Mouse (Mus musculus): Measurements from ENCODE around the gene Parvb.

The Parvb gene

GRCm38 (mm10) chr15:84217969-84218782 is 13.7 kb upstream of the Parvb start:
- no peak for DNase-seq

GRCm38 (mm10) chr15:84218783-84219271 is 13.0 kb upstream of the Parvb start:
- DNase-seq = peak; percentile 68

- DNase-seq = no peak
Measured at GRCm38 (mm10) chr15:84221539-84221938, 10.3 kb upstream of the Parvb start.

DNA sequence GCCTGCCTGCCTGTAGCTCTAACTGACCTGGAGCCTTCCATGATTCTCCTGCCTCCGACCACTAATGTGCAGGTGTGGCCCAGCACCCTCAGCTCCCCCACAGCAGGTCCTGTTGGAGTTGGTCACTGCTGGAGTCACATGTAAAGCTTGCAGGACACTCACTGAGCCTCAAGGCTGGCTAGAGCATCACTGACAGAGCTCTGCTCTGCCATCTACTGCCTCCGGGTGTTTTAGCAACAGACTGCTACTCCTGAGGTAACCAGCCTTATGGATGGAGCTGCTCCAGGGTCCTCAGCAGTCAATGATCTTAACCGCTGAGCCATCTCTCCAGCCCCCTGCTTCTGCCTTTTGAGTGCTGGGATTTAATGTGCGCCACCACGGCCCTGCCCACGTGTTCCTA is 8.4 kb upstream of the Parvb start:
- peak; percentile 64 for DNase-seq

GRCm38 (mm10) chr15:84224779-84225178 is 7.1 kb upstream of the Parvb start:
- DNase-seq = no peak

GRCm38 (mm10) chr15:84226918-84227317 is 4.9 kb upstream of the Parvb start:
- DNase-seq = no peak

DNA sequence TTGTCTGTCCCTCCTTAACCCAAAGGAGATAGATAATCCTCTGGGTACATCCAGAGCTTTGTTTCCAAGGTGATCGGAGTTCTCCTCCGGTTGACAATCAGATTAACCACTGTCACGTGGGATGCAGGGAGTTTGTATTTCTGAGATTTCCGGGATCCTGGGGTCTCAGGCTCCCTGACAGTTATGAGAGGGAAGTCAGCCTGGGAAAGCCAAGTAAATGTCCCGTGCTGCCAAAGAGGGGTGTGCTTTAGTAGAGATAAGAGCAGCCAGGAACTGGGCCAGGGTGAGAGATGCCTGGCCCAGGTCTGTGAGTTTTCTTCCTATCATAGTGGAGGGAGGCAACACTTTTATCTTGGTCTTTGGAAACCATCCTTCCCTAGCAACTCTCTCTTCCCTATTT is 1.2 kb upstream of the Parvb start:
- no peak for DNase-seq

GRCm38 (mm10) chr15:84231113-84231712 is 630 bp upstream of the Parvb start:
- DNase-seq = no peak

GRCm38 (mm10) chr15:84232609-84233008 is 766 bp downstream of the Parvb start:
- no peak for DNase-seq

DNA sequence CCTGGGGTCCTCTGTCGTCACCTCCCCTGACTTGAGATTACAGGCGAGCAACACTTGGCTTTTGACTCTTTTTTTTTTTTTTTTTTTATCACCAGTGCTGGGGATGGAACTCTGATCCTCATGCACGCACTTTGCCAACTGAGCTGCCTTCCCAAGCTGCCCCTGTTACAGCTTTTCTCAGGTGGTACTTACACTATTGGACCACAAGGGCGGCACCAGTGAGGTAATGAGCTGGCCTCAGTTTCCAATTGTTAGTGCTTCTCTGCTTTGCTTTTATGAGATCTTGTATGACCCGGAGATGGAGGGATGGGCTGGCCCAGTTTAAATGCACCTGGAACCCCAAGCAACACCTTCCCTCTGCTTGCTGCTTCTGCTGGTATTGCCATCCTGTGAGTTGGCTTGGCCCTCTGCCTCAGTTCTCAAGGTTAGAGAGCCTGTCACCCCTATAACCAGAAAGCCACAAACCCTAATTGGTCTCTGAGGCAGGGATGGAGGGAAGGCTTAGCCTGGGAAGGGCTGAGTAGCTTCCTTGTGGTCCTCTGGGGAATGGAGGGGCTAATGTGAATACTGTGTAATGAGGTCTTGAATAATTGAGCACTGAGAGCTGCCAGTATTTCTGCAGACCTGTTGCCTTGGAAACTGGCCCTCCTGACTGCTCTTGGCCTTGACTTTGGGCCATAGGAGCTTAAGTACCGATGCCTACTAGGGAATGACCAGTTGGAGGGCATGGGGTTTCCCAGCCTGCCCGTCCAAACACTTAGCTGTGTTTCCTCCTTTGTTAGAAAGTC is 3.1 kb downstream of the Parvb start:
- DNase-seq = no peak

DNA sequence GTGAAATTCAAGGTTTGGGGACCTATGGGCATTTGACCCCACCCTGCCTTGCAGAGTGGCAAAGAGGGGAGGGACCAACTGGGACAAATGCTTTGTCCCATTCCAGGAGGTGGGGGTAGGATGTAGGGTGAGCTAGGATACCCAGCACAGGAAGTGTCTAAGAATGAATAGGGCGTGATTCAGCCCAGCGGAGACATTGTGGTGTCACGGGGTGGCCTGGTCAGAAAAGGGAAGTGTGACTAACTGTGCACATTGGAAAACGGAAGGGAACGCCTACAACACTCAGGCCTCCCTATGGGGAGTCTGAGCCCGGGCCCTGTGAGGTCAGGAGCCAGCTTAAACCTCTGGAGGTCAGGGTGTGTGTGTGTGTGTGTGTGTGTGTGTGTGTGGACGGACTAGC is 3.8 kb downstream of the Parvb start:
- no peak for DNase-seq

DNA sequence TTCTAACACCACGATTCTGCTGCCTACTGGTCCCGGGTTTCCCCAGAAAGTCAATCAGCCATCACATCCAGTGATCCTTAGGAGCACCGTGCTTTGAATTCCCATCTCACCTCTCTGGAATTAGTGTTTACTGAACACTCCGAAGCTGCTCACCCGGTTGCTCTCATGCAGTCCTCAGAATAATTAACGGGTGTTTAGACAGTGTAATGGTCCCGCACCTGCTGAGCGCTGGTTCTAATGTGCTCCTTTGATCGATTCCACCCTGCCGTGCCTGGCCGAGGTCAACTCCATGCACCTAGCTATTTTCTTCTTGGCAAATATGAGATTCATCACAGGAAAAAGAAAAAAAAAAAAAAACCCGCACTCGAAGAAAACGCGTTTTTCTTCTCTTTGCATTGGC is 6.7 kb downstream of the Parvb start:
- no peak for DNase-seq

DNA sequence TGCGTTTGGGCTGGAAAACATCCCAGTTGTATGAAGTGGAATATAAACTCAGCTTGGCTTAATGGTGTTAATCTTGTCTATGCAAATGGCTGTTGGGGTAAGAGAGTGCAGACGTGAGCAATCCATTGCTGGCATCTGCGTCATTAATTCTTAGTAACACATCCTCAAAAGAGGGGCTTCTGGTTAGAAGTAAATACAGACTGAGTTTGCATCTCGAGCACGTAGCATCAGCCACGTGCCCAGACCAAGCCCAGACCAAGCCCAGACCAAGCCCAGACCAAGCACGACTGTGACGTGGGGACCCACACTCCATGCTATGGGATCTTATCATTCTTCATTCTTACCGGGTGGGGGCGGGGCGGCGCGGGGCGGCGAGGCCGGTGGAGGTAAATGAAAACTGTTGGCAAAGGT is 7.2 kb downstream of the Parvb start:
- DNase-seq = no peak

DNA sequence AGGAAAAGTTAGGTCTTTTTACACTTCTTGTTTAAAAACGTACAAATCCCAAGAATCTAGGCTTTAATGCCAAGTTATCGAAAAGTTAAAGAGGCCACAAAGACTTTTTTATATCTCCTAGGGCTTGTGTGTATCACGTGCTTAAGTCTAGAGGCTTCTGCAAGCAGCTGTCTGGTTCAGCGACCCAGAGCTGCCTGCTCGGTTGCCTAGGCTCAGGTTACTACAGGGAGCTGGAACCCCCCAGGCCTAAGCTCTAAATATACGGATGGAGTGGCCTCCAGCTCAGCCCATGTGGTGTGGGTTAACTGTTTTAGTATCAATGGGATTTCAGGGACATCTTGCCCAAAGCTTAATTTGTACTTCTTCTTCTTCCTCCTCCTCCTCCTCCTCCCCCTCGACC is 9.7 kb downstream of the Parvb start:
- peak; percentile 70 for DNase-seq

DNA sequence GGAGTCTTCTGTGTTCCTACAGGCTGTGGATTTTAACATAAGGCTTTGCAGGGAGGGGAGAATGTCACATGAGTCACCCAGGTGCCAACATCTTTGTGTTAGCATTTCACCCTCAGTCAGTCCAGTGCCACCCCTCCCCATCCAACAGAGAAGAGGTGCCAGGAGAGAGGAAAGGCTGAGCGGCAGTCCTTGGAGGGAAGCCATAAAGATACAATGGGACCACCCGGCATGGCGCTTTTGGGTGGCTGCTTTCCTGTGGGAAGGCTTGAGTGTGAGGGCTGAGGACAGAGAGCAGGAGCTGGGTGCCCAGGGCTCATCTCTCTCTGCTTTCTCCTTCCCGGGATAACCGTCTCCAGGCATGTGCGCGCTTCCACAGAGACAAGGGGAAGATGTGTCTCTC is 13.3 kb downstream of the Parvb start:
- DNase-seq = no peak

DNA sequence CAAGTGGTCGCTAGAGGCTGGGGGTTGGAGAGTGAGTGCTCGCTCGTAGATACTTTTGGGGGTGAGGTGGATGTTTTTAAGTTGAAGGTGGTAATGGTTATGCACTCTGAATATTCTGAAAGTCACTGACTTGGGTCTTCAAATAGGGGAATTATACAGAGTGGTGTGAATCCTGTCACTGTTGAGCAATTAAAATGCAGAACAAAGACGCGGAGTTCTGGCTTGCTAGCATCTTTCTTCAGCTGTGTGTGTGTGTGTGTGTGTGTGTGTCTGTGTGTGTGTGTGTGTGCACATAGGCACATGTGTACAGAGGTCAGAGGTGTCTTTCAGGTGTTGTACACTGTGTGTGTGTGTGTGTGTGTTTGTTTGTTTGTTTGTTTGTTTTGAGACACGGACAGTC is 14.4 kb downstream of the Parvb start:
- no peak for DNase-seq

DNA sequence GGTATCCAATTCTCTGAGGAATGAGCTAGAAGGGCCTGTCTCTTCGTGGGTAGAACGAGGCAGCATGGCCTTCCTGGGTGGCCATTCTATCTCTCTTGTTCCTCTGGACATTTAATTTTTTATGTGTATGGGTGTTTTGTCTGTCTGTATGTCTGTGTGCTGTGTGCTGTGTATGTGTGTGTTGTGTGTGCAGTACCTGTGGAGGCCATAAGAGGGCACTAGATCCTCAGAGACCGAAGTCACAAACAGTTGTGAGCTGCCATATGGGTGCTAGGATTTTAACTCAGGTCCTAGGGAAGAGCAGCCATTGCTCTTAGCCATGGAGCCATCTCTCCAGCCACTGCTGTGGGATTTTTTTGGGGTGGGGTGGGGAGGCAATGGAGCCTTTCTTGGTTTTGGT is 15.5 kb downstream of the Parvb start:
- DNase-seq = no peak

DNA sequence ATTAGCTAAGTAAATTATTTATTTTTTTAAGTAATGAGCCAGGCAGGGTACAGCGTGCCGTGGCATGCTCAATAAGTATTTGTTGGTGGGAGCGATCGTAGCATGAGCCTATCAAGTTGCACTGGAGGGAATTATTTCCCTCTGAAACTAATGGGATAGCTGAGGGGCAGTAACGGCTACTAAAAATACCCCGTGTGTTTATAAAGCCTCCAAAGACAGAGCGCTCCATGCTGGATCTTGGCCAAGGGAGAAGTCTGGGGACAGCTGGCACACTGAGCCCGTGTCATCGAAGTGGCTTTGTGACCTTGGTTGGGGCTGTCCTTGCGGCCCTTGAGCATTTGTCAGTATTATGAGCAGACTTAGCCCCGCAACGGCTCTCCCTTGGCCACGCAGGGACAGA is 19.4 kb downstream of the Parvb start:
- no peak for DNase-seq

DNA sequence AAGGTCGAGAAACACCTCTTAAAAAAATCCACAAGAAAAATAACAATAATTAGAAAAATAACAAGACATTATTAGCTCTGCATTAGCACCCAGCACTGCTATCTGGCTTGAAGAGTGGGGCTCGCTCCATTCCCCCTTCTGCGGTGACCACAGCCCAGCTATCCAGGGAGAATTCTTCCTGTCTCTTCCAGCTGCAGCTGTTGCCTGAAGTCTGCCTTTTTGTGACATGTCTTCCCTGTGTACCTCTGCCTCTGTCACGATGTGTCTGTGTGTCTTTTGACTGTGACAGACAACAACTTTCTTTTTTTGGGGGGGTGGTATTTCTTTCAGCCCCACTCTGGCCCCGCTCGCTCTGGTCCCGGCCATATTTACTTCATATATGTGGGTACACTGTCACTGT is 20.8 kb downstream of the Parvb start:
- DNase-seq = no peak

GRCm38 (mm10) chr15:84253757-84254156 is 21.9 kb downstream of the Parvb start:
- DNase-seq = no peak

- no peak for DNase-seq
Measured at GRCm38 (mm10) chr15:84254387-84254786, 22.5 kb downstream of the Parvb start.

DNA sequence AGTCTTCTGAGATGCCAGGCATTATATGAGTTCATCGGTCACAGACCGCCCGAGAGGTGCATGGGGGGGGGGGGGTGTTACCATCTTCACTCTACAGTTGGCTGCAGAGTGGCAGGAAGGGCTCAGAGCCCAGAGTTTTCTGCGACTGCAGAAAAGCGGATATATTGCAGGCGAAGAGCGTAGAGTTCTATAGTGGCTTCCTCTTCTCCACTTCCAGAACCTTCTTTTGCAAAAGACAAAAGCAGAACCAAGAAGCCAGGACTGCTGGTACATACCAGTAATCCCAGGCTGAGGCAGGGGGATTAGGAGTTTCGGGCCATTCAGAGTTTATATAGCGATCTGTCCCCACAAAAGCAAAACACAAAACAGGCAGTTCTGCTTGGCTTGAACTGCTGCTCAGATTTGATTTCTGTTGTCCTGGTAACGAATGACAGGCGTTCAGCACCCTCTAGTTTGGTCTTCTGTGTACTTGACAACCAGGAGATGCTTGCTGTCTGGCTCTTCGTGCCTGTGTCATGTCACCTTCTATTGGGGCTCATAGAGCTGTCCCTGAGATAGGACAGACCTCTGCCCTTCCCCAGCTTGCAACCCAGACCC is 24.5 kb downstream of the Parvb start:
- DNase-seq = no peak

- DNase-seq = no peak
Measured at GRCm38 (mm10) chr15:84256864-84257263, 25.0 kb downstream of the Parvb start.
